Mouse (Mus musculus) liver, postnatal 0 days (tissue): ENCODE results near the gene Plxdc1.

Experiments used
- CTCF ChIP-seq: sonication (generic); IDR thresholded peaks from 2 replicates; pipeline ENCODE4 v1.5.1; 2016; ENCODE audit warnings: antibody characterized with exemption, low read depth
- EP300 ChIP-seq: IDR thresholded peaks from 2 replicates; pipeline ENCODE4 v1.6.1; 2016; ENCODE audit warnings: antibody characterized with exemption, low read depth, mild to moderate bottlenecking

GRCm38 (mm10) chr11:97956905-97957560 lies 29.2 kb downstream of the Plxdc1 start:
- TF ChIP-seq CTCF (no peak), EP300 (no peak)
